Mouse (Mus musculus) cerebellum, adult (tissue): ENCODE results near the gene Crhr1.
A peak's percentile ranks its signal among the peaks of the same experiment; 100 is the strongest.
"Not testable (repeated sequence)": the region's sequence is repeated elsewhere in the genome, so short reads cannot be mapped to it uniquely, and the experiment has no call there.

Experiments
- ATAC-seq: cut with Nextera tagmentation; 2 replicates; pipeline ENCODE4 v1.9.2; 2017; ENCODE audit warnings: mild to moderate bottlenecking, moderate library complexity, mixed read lengths; ENCODE audit not compliant: insufficient number of reproducible peaks, low FRiP score, low TSS enrichment

The Crhr1 gene

DNA sequence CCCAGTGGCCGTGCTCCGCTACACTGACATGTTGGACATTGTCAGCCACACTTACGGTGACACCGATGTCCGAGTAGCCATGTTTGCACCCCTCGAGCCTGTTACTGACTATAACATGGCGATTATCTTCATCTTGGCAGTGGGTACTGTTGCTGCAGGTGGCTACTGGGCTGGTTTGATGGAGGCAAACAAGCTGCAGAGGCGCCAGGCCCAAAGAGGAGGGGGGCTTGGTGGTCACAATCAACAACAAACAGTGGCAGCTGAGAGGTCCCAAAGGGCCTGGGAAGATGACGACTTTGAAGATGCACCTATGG lies 54.1 kb downstream of the Crhr1 start:
- no peak for ATAC-seq

DNA sequence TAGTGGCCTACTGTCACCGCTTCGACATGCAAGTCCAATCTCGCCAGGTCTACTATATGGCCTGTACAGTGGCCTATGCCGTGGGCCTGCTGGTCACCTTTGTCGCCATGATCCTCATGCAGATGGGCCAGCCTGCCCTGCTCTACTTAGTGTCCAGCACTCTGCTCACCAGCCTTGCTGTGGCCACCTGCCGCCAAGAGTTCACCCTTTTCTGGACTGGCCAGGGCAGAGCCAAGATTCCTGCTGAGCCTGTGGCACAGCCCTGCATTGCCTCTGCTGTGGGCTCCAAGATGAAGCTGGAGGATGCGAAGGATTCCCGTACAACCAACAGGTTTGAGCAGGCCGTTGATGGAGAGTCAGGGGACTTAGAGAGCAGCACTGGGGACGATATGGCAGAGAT lies 55.1 kb downstream of the Crhr1 start:
- ATAC-seq, result no peak

DNA sequence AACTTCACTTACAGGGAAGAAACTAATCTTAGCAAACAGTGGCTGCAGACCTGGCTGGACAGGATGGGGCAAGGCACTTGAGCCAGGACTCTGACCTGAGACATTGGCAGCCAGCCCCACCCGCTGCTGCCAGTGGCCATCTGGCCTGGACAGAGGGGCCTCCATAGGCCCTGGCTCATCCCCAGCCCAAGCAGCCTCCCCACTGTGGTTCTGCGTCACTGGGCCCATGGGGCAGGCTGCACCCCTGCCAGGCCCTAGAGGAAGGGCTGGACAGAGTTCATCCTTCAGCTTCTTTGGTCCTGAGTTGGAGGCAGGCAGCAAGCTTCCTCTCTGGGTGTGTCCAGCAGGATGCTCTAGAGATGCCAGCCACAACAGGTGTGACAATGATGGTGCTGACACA lies 57.4 kb downstream of the Crhr1 start:
- peak; percentile 74 for ATAC-seq

DNA sequence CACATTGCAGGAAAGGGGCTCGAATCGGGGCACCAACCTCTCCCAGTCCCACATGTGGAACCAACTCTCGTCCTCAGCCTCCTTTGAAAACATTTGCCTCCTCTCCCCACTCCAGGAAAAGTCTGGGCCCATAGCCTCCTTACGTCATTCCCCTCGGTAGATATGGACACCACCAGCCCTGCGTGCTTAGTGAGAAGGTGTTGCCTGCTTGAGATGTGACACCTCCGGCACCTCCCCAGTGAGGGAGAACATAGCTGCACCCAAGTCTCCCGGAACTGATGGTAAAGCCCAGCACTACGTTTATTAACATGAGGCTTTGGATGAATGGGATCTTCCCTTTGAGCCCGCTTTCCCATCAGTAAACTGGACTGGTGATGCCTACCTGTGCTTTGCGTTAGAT lies 62.7 kb downstream of the Crhr1 start:
- ATAC-seq, result no peak

DNA sequence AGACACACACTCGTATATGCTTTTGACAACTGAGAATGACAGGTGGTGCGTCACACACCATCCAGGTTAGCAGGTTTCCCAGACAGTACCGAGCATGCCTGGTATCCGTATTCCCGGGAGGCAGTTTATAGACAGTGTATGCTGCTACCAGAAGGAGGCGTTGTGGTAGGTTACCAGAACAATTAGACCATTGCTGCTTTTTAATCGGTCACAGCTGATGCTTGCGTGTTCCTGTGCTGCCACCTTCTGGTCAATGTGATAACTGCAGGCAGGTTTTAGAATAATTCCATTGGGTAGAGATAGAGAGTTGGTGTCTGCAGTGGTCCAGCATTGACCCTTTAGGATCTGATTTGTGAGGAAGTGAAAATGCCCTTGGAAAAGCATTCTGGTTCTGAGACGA lies 63.1 kb downstream of the Crhr1 start:
- ATAC-seq, result peak; percentile 93; the same call in 1 of the 2 replicates

DNA sequence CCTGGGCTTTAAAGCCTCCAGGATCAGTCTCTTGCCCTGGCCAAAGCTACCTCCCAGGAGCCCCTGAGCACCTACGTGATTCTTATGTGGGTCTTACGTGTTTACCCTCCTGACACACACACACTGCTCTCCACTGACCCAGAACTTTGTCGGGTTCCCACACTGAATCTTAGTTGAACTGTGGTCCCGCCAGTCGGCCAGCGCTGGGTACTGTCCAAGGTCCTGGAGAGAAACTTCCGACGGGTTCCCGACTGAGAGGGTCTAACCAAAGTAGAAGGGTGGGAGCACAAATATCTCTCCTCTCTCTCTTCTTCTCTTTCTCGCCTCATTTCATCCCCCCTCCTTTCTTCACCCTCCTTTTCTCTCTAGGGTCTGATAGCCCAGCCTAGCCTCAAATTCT lies 65.2 kb downstream of the Crhr1 start:
- ATAC-seq, result no peak

DNA sequence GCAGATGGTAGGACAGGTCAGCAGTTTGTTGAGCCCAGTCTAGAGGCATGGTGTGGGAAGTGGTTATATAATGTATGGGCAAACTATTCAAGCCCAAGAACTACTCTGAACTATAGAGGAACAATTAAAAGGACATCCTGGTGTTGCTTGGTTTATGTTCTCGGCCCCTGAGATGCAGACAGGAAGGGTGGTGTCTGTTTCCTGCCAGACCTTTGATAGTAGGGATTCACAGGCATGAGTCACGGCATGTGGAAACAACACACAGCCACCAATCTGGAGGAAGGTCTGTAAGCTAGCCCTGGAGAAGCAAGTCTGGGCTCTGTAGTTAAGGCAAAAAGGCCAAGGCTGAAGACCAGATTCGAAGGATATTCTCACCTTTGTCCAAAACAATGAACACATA lies 70.6 kb downstream of the Crhr1 start:
- no peak for ATAC-seq

DNA sequence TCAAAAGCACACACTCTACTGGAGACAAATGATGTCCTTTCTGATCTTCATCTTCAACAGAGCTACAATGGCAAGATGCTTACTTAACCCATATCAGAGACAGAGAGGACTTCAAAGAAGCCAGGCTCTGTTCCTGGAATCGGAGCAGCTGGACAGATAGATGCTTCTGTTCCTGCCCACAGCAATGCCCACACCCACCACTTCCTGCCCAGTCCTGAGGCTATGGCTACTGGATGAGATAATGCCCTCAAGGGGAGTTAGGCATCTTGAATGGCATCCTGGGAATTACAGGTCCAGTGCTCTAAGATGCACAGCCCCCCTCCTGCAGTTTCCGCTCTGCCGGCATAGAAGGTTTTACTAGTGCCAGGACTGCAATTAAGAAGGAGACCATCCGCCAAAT lies 73.9 kb downstream of the Crhr1 start:
- no peak for ATAC-seq

DNA sequence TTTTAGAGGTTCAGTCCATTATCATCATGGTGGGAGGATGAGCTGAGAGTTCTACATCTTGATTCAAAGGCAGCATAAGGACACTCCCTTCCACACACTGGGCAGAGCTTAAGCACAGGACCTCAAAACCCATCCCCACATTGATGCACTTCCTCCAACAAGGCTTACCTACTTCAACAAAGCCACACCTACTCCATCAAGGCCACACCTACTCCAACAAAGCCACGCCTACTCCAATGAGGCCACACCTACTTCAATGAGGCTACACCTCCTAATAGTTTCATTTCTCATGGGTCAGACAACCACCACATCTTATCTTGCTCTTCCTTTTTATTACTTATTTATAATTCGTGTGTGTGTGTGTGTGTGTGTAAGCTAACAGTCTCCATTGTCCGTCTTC lies 76.4 kb downstream of the Crhr1 start:
- ATAC-seq, result no peak

DNA sequence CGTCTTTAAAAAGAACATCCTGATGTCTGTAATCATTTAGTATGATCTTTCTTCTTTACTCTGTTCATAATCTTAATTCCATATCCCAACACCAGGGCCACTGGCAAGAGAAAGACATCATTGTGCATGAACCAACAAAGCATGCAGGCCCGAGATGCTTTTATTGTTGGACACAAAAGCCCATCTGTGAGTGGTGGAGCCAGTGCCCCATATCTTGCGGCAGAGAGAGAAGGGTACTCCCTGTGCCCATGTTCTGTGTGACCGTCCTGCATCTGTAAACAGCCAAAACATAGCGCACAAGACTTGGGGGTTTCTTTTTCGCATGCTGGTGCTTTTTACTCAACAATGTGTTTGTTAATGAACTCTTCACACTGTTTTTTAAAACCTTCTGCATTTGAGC lies 78.6 kb downstream of the Crhr1 start:
- ATAC-seq, result no peak

DNA sequence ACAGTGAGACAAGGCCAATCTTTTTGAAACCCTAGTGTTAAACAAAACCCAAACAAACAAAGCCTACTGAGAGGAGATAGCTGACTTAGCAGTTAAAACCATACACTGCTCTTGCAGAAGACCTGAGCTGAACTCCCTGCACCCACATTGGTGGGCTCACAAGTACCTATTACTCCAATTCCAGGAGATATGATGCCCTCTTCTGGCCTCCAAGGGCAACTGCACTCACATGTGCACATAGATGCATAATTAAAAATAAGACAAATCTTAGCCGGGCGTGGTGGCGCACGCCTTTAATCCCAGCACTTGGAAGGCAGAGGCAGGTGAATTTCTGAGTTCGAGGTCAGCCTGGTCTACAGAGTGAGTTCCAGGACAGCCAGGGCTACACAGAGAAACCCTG lies 81.5 kb downstream of the Crhr1 start:
- not testable (repeated sequence) for ATAC-seq

DNA sequence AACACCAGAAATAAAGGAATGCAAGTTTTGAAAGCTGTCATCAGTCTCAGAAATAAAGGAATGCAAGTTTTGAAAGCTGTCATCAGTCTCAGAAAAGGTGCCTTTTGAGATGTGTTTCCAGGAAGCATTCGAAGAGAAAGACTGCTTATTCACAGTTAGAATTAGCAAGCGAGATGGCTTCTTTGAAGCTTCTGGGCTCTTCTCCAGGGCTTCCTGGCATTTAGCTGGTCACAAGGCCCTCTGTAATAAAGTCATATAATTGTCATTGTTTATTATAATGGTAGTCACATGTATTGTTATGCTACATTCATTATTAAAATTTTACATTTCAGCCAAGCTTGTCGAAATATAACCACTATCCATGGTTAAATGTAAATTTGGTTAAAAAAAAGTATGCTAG lies 85.4 kb downstream of the Crhr1 start:
- no peak for ATAC-seq

DNA sequence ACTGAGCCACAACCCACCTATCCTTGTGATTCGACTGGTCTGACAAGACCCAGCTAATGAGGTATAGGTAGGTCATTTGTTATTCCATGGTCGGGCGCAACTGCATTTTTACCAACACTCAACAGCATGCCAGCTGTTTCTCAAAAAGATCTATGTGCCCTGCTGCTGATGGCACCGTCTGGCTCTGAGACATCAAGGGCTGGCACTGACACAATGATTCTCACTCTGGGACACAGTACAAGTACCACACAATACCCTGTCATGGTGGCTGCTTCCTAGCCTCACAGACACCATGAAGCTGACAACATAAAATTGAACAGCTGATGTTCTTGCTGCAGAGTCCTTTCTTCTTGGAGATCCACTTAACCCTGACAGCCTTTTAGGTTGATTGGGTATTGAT lies 87.6 kb downstream of the Crhr1 start:
- ATAC-seq, result no peak

DNA sequence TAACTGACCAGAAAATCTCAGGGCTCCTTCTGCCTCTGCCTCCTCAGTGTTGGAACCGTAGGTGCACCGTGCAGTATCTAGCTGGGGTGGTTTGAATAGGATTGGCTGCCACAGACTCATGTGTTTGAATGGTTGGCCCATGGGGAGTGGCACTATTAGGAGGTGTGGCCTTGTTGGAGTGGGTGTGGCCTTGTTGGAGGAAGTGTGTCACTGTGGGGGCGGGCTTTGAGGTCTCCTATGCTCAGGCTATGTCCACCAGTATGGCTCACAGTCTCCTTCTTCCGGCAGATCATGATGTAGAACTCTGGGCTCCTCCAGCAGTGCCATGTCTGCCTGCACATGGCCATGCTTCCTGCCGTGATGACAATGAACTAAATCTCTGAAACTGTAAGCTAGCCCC lies 89.1 kb downstream of the Crhr1 start:
- ATAC-seq, result no peak

DNA sequence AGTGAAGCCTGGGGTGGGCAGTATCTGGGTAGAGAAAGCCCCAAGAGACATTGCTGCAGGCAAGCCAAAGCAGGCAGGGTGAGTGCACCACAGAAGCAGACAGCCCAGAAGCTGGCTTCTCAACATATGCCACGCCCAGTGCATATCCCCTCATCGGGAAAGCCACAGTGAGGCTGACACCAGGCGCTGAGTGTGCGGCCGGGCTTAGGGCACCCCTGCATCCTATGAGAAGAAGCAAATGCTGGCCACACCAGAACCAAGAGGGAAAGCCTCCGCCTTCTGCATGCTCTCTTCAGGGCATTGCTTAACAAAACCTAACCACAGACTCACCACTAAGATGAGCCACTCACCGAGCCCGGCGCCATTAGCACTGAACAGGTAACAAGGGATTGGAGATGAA lies 90.6 kb downstream of the Crhr1 start:
- no peak for ATAC-seq
